Mouse (Mus musculus) ES-E14 (cell line): ENCODE measurements around the gene Rad9a.

Experiments used
- CHD2 ChIP-seq: IDR thresholded peaks from 2 replicates; pipeline ENCODE4 v1.6.1; 2014; ENCODE audit warnings: mild to moderate bottlenecking, low read depth, low read length, inconsistent platforms
- HCFC1 ChIP-seq: IDR thresholded peaks from 2 replicates; pipeline ENCODE4 v1.6.1; 2012; ENCODE audit warnings: low read length, inconsistent platforms, borderline replicate concordance; ENCODE audit not compliant: insufficient read depth
- ZC3H11A ChIP-seq: IDR thresholded peaks from 2 replicates; pipeline ENCODE4 v1.6.1; 2012; ENCODE audit warnings: low read depth, mild to moderate bottlenecking, inconsistent platforms, low read length, borderline replicate concordance
- ZNF384 ChIP-seq: IDR thresholded peaks from 2 replicates; pipeline ENCODE4 v1.6.1; 2012; ENCODE audit warnings: low read depth, low read length, inconsistent platforms

- no peak for TF ChIP-seq ZC3H11A
- TF ChIP-seq ZNF384: no peak
- no peak for TF ChIP-seq CHD2
- TF ChIP-seq HCFC1: no peak
Measured at GRCm38 (mm10) chr19:4194021-4194724, 7.3 kb downstream of the Rad9a start.
